Mouse (Mus musculus) kidney, adult 9 months (tissue): ENCODE data around the gene Grin2a.

Source experiments
- DNase-seq: peaks from one replicate; pipeline ENCODE4 v3.0.0; 2022

The Grin2a gene

GRCm38 (mm10) chr16:9857758-9858157 lies 137.6 kb downstream of the Grin2a start:
- no peak for DNase-seq

- DNase-seq, result no peak
These were observed 143.9 kb downstream of the Grin2a start for GRCm38 (mm10) chr16:9851265-9851988.

- no peak for DNase-seq
These were observed 153.9 kb downstream of the Grin2a start for GRCm38 (mm10) chr16:9841496-9841895.

- no peak for DNase-seq
These were observed 158.8 kb downstream of the Grin2a start for GRCm38 (mm10) chr16:9836542-9836941.

- no peak for DNase-seq
These were observed 161.1 kb downstream of the Grin2a start for GRCm38 (mm10) chr16:9834236-9834635.

- DNase-seq, result no peak
These were observed 170.3 kb downstream of the Grin2a start for GRCm38 (mm10) chr16:9825110-9825483.

- peak; percentile 9 for DNase-seq
These were observed 170.8 kb downstream of the Grin2a start for GRCm38 (mm10) chr16:9824436-9825109.

GRCm38 (mm10) chr16:9823686-9824085 lies 171.7 kb downstream of the Grin2a start:
- no peak for DNase-seq

- no peak for DNase-seq
These were observed 175.9 kb downstream of the Grin2a start for GRCm38 (mm10) chr16:9819508-9819907.

GRCm38 (mm10) chr16:9801338-9801737 lies 194.0 kb downstream of the Grin2a start:
- no peak for DNase-seq

- DNase-seq, result no peak
These were observed 195.1 kb downstream of the Grin2a start for GRCm38 (mm10) chr16:9800221-9800620.

GRCm38 (mm10) chr16:9792976-9793375 lies 202.4 kb downstream of the Grin2a start:
- no peak for DNase-seq

- no peak for DNase-seq
These were observed 209.1 kb downstream of the Grin2a start for GRCm38 (mm10) chr16:9786261-9786660.

- DNase-seq, result no peak
These were observed 209.5 kb downstream of the Grin2a start for GRCm38 (mm10) chr16:9785821-9786220.

- DNase-seq, result no peak
These were observed 226.4 kb downstream of the Grin2a start for GRCm38 (mm10) chr16:9768981-9769380.

GRCm38 (mm10) chr16:9768356-9768755 lies 227.0 kb downstream of the Grin2a start:
- DNase-seq, result no peak

- DNase-seq, result no peak
These were observed 227.4 kb downstream of the Grin2a start for GRCm38 (mm10) chr16:9767946-9768345.

GRCm38 (mm10) chr16:9764086-9764485 lies 231.3 kb downstream of the Grin2a start:
- no peak for DNase-seq

GRCm38 (mm10) chr16:9760347-9760746 lies 235.0 kb downstream of the Grin2a start:
- DNase-seq, result no peak

- DNase-seq, result peak; percentile 2
These were observed 238.5 kb downstream of the Grin2a start for GRCm38 (mm10) chr16:9756849-9757248.

GRCm38 (mm10) chr16:9754061-9754460 lies 241.3 kb downstream of the Grin2a start:
- DNase-seq, result no peak

- DNase-seq, result no peak
These were observed 242.3 kb downstream of the Grin2a start for GRCm38 (mm10) chr16:9753045-9753444.

- DNase-seq, result no peak
These were observed 242.8 kb downstream of the Grin2a start for GRCm38 (mm10) chr16:9752600-9752999.

GRCm38 (mm10) chr16:9751045-9751569 lies 244.3 kb downstream of the Grin2a start:
- DNase-seq, result no peak
